Mouse (Mus musculus) CH12.LX (cell line): ENCODE data around the gene Wwp2. TPM values are rescaled to one million over a fixed set of nuclear protein-coding genes. Genes with fewer than 3 reads are reported as not detected.

Experiments
- DNase-seq: peaks from one replicate; pipeline ENCODE4 v3.0.0-alpha.2; 2013; ENCODE audit errors: extremely low read depth
- H3K27ac ChIP-seq: 2 replicates; pipeline ENCODE4 v1.5.1; 2012; ENCODE audit warnings: low read depth, mild to moderate bottlenecking, control low read depth, moderate library complexity; ENCODE audit not compliant: insufficient read depth
- H3K27me3 ChIP-seq: replicated peaks from 2 replicates; pipeline ENCODE3; 2012; ENCODE audit warnings: inconsistent platforms
- H3K36me3 ChIP-seq, 2 experiments: replicated peaks in 1 of 2; 2 replicates each; pipeline versions ENCODE3 to v1.6.1; 2012; ENCODE audit warnings: inconsistent platforms in 1 of 2, low read length in 1 of 2, mild to moderate bottlenecking in 1 of 2, mixed read lengths in 1 of 2, moderate library complexity in 1 of 2; ENCODE audit not compliant: control insufficient read depth in 1 of 2, insufficient read depth in 1 of 2
- H3K4me1 ChIP-seq, 2 experiments: 2 replicates each; pipeline ENCODE4 v1.6.1; 2012; ENCODE audit warnings: inconsistent platforms in 1 of 2, moderate library complexity in 1 of 2; ENCODE audit not compliant: insufficient read depth in 2 of 2, control insufficient read depth in 1 of 2
- H3K4me2 ChIP-seq: 2 replicates; pipeline ENCODE4 v1.6.1; 2012; ENCODE audit warnings: low read depth, mild to moderate bottlenecking, control low read depth; ENCODE audit not compliant: poor library complexity, insufficient read depth, severe bottlenecking
- H3K4me3 ChIP-seq, 3 experiments: fragments of 150-350 bp in 1 of 3; sonication (generic) in 1 of 3; replicated peaks in 1 of 3; 2 replicates each; pipeline versions ENCODE3 to v1.5.1; 2011 to 2012; ENCODE audit warnings: low read depth in 2 of 3, low read length in 2 of 3, mild to moderate bottlenecking in 2 of 3, moderate library complexity in 2 of 3, control low read depth in 1 of 3, improper control_type of control experiment in 1 of 3, inconsistent platforms in 1 of 3, mixed read lengths in 1 of 3; ENCODE audit not compliant: poor library complexity in 1 of 3
- H3K79me2 ChIP-seq: replicated peaks from 2 replicates; pipeline ENCODE4 v1.6.1; 2012; ENCODE audit warnings: mild to moderate bottlenecking, moderate library complexity; ENCODE audit not compliant: control insufficient read depth, poor library complexity, insufficient read depth, severe bottlenecking; ENCODE audit errors: extremely low read depth
- H3K9ac ChIP-seq: 2 replicates; pipeline ENCODE4 v1.6.1; 2012; ENCODE audit warnings: low read depth, mild to moderate bottlenecking, control low read depth, moderate library complexity; ENCODE audit not compliant: insufficient read depth
- H3K9me3 ChIP-seq: replicated peaks from 2 replicates; pipeline ENCODE3; 2012; ENCODE audit warnings: low read length, inconsistent platforms, mixed read lengths
- CHD1 ChIP-seq: IDR thresholded peaks from 2 replicates; pipeline ENCODE4 v1.6.1; 2012; ENCODE audit warnings: low read depth, low read length, improper control_type of control experiment, inconsistent platforms
- CTCF ChIP-seq, 2 experiments: IDR thresholded peaks in 1 of 2; conservative IDR thresholded peaks in 1 of 2; 2 replicates each; pipeline ENCODE4 v1.5.1; 2011 to 2012; ENCODE audit warnings: low read depth in 2 of 2, low read length in 2 of 2, improper control_type of control experiment in 1 of 2, inconsistent platforms in 1 of 2, mild to moderate bottlenecking in 1 of 2, moderate library complexity in 1 of 2
- E2F4 ChIP-seq: IDR thresholded peaks from 2 replicates; pipeline ENCODE4 v1.6.1; 2011; ENCODE audit warnings: low read depth, low read length, improper control_type of control experiment; ENCODE audit not compliant: insufficient replicate concordance
- ETS1 ChIP-seq: conservative IDR thresholded peaks from 2 replicates; pipeline ENCODE4 v1.6.1; 2012; ENCODE audit warnings: low read depth, mild to moderate bottlenecking, inconsistent platforms, low read length, improper control_type of control experiment, moderate library complexity
- GABPA ChIP-seq: IDR thresholded peaks from 2 replicates; pipeline ENCODE4 v1.6.1; 2012; ENCODE audit warnings: low read depth, low read length, improper control_type of control experiment, inconsistent platforms; ENCODE audit not compliant: insufficient replicate concordance
- IRF4 ChIP-seq: IDR thresholded peaks from 2 replicates; pipeline ENCODE4 v1.6.1; 2014; ENCODE audit warnings: low read depth, mild to moderate bottlenecking, inconsistent platforms, low read length, improper control_type of control experiment
- JUND ChIP-seq: conservative IDR thresholded peaks from 2 replicates; pipeline ENCODE4 v1.6.1; 2011; ENCODE audit warnings: low read depth, low read length, improper control_type of control experiment
- MAFK ChIP-seq: IDR thresholded peaks from 2 replicates; pipeline ENCODE4 v1.6.1; 2011; ENCODE audit warnings: low read length, improper control_type of control experiment; ENCODE audit not compliant: insufficient replicate concordance
- MAX ChIP-seq: IDR thresholded peaks from 2 replicates; pipeline ENCODE4 v1.6.1; 2011; ENCODE audit warnings: low read length, improper control_type of control experiment
- MXI1 ChIP-seq: IDR thresholded peaks from 2 replicates; pipeline ENCODE4 v1.6.1; 2011; ENCODE audit warnings: mild to moderate bottlenecking, low read depth, low read length, improper control_type of control experiment
- MYC ChIP-seq: IDR thresholded peaks from 2 replicates; pipeline ENCODE4 v1.6.1; 2011; ENCODE audit warnings: low read depth, mild to moderate bottlenecking, improper control_type of control experiment, low read length
- NELFE ChIP-seq: IDR thresholded peaks from 2 replicates; pipeline ENCODE4 v1.6.1; 2011; ENCODE audit warnings: low read depth, low read length, improper control_type of control experiment
- NRF1 ChIP-seq: IDR thresholded peaks from 2 replicates; pipeline ENCODE4 v1.6.1; 2014; ENCODE audit warnings: low read depth, mild to moderate bottlenecking, inconsistent platforms, low read length, improper control_type of control experiment, moderate library complexity
- RAD21 ChIP-seq: IDR thresholded peaks from 2 replicates; pipeline ENCODE4 v1.6.1; 2011; ENCODE audit warnings: low read depth, mild to moderate bottlenecking, low read length, improper control_type of control experiment, moderate library complexity
- RCOR1 ChIP-seq: conservative IDR thresholded peaks from 2 replicates; pipeline ENCODE4 v1.6.1; 2012; ENCODE audit warnings: low read depth, mild to moderate bottlenecking, inconsistent platforms, low read length, improper control_type of control experiment
- SMC3 ChIP-seq: IDR thresholded peaks from 2 replicates; pipeline ENCODE4 v1.6.1; 2011; ENCODE audit warnings: low read depth, low read length, improper control_type of control experiment
- USF1 ChIP-seq: IDR thresholded peaks from 2 replicates; pipeline ENCODE4 v1.6.1; 2014; ENCODE audit warnings: low read depth, mild to moderate bottlenecking, inconsistent platforms, low read length, improper control_type of control experiment
- USF2 ChIP-seq: conservative IDR thresholded peaks from 2 replicates; pipeline ENCODE4 v1.6.1; 2011; ENCODE audit warnings: low read depth, low read length, improper control_type of control experiment
- ZC3H11A ChIP-seq: IDR thresholded peaks from 2 replicates; pipeline ENCODE4 v1.6.1; 2012; ENCODE audit warnings: low read depth, mild to moderate bottlenecking, inconsistent platforms, low read length, improper control_type of control experiment
- ZKSCAN1 ChIP-seq: IDR thresholded peaks from 2 replicates; pipeline ENCODE4 v1.6.1; 2012; ENCODE audit warnings: low read depth, inconsistent platforms, low read length, improper control_type of control experiment, borderline replicate concordance
- dilution Hi-C: fragments of 300-500 bp; cut with MboI; formaldehyde crosslinking; loops from 2 replicates; pipeline ENCODE4 v1.14.3; 2020; ENCODE audit warnings: low sequenced_read_pairs; ENCODE audit not compliant: extremely low pct_unique_long_range_greater_than_20kb, extremely low pct_ligation_motif_present
- in situ Hi-C: fragments of 300-500 bp; cut with MboI; formaldehyde crosslinking; loops from 3 replicates; pipeline ENCODE4 v1.14.3; 2019; ENCODE audit warnings: low sequenced_read_pairs, low pct_ligation_motif_present, low pct_unique_long_range_greater_than_20kb, mixed read lengths
- polyA plus RNA-seq: library from polyadenylated mRNA; unstranded; fragments of >175 nt; gene quantifications from 2 replicates; pipeline ENCODE4 v1.2.1, GENCODE M21; 2012; ENCODE audit warnings: low read depth; ENCODE audit not compliant: insufficient read length
- total RNA-seq, 2 experiments: library from RNA; depleted of rRNA; stranded (reverse); fragments of 300-350 nt in 1 of 2; fragments of >200 nt in 1 of 2; gene quantifications; 2 replicates each; pipeline ENCODE4 v1.2.3; 2012 to 2014

Wwp2 gene
- total and polyA plus RNA-seq, 3 experiments, result 13.5 to 30.3 (median 20.7) TPM

GRCm38 (mm10) chr8:107492802-107493201 is 56.6 kb downstream of the Wwp2 start:
- Histone ChIP-seq H3K27ac (no peak overlapping the region), H3K36me3 (peaks cover 0 to 27% of the 10 kb centered on the region in 2 experiments), H3K4me2 (no peak overlapping the region), H3K79me2 (no peaks in the 10 kb centered on the region), H3K9me3 (no peaks in the 10 kb centered on the region), H3K4me1 (peaks cover 5 to 13% of the 10 kb centered on the region in 2 experiments)
- in situ Hi-C loops, result loop anchor here (10.0 kb wide), 1 partner anchor 48 kb away; no protein-coding TSS in a partner anchor
- no peak for DNase-seq
- no peak for TF ChIP-seq MXI1
- TF ChIP-seq E2F4, result no peak
- no peak for TF ChIP-seq ZC3H11A
- TF ChIP-seq NELFE, result no peak
- no peak for TF ChIP-seq USF2
- TF ChIP-seq MAX, result no peak
- no peak for TF ChIP-seq MYC
- no peak for TF ChIP-seq MAFK
- no peak for TF ChIP-seq CTCF (conservative IDR thresholded peaks at IDR 0.05 in 1 of 2, IDR thresholded peaks at IDR 0.05 in 1 of 2; ENCODE audit: low read depth in 2 of 2, low read length in 2 of 2)
- no peak for TF ChIP-seq SMC3
- no peak for TF ChIP-seq GABPA
- TF ChIP-seq, all 38 proteins: peak for 0
- H3K4me3 ChIP-seq, result no peak overlapping the region
- H3K9ac ChIP-seq, result no peak overlapping the region
- H3K27me3 ChIP-seq, result no peaks in the 10 kb centered on the region
- dilution Hi-C loops, result no loop called here

GRCm38 (mm10) chr8:107495425-107495824 is 59.3 kb downstream of the Wwp2 start:
- H3K79me2 ChIP-seq, result no peaks in the 10 kb centered on the region

GRCm38 (mm10) chr8:107497708-107498107 is 61.5 kb downstream of the Wwp2 start:
- Histone ChIP-seq H3K27ac (no peak overlapping the region), H3K36me3 (peaks cover 0 to 14% of the 10 kb centered on the region in 2 experiments), H3K79me2 (no peaks in the 10 kb centered on the region), H3K4me3 (peak overlapping the region in 1 of 3 experiments; percentile 3), H3K27me3 (no peaks in the 10 kb centered on the region), H3K9me3 (peaks cover 9% of the 10 kb centered on the region), H3K4me1 (peaks cover 17 to 46% of the 10 kb centered on the region in 2 experiments), H3K9ac (no peak overlapping the region), H3K4me2 (no peak overlapping the region)
- TF ChIP-seq GABPA (no peak), MXI1 (no peak), MAX (no peak), MYC (no peak), USF2 (no peak), RCOR1 (no peak), ZKSCAN1 (no peak), NRF1 (no peak), USF1 (no peak), ETS1 (no peak), JUND (no peak)
- DNase-seq, result no peak
- in situ Hi-C loops (loop anchor here (10.0 kb wide), 1 partner anchor 53 kb away; no protein-coding TSS in a partner anchor), dilution Hi-C loops (no loop called here)

More at GRCm38 (mm10) chr8:107495425-107495824, 59.3 kb downstream of the Wwp2 start:
- Histone ChIP-seq H3K27me3 (no peaks in the 10 kb centered on the region), H3K4me1 (peaks cover 12 to 32% of the 10 kb centered on the region in 2 experiments), H3K4me3 (no peak overlapping the region), H3K36me3 (peaks cover 0 to 20% of the 10 kb centered on the region in 2 experiments), H3K27ac (no peak overlapping the region), H3K9me3 (no peaks in the 10 kb centered on the region), H3K9ac (no peak overlapping the region), H3K4me2 (no peak overlapping the region)
- TF ChIP-seq RAD21 (no peak), IRF4 (no peak), ZC3H11A (no peak), MAX (no peak), MAFK (no peak), CHD1 (no peak), GABPA (no peak)
- DNase-seq, result no peak
- dilution Hi-C loops (no loop called here), in situ Hi-C loops (loop anchor here (10.0 kb wide), 1 partner anchor 51 kb away; no protein-coding TSS in a partner anchor)
